Mouse (Mus musculus): ENCODE results near the gene Hist2h2ac. TPM values are rescaled to one million over a fixed set of nuclear protein-coding genes. Genes with fewer than 3 reads are reported as not detected.
A peak's percentile ranks its signal among the peaks of the same experiment; 100 is the strongest.
"Not testable (repeated sequence)": the region's sequence is repeated elsewhere in the genome, so short reads cannot be mapped to it uniquely, and the experiment has no call there.

Gene Hist2h2ac
- total and polyA plus RNA-seq, 2 experiments = 1.6 to 113 TPM

DNA sequence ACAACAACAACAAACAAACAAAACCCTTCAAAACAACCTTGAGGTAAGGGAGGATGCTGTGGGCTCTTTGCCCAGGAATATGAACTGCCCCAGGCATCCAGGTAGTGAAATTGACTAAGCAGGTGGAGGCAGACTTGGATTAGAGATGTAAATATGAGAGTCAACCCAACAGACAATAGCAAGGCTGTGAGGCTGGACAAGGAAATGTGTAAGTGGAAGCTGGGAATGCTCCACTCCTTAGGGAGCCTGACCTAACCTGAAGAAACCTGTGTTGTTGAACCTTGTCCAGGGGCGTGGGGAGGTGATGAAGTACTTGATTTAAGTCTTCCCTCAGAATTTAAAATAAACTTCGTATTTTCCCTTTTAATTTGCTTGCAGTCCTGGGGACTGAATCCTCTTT, 41.8 kb downstream of the Hist2h2ac start:
- no peak overlapping the region for H3K9ac ChIP-seq (ENCODE audit: low read depth, low read length)
- H3K36me3 ChIP-seq (ENCODE audit: control insufficient read depth, insufficient read depth, low read length) = peaks cover 21% of the 10 kb centered on the region
- no peak overlapping the region for H3K27ac ChIP-seq (replicated peaks; ENCODE audit: insufficient read depth, low read depth, low read length)
- H3K79me2 ChIP-seq (ENCODE audit: control insufficient read depth, insufficient read depth, low read length) = no peaks in the 10 kb centered on the region
- no peaks in the 10 kb centered on the region for H3K4me1 ChIP-seq (ENCODE audit: control insufficient read depth, insufficient read depth, low read length)
- no peaks in the 10 kb centered on the region for H3K27me3 ChIP-seq (ENCODE audit: control insufficient read depth, insufficient read depth, low read length)
- WGBS = 89% methylated on average over 2 of the region's 2 CpGs
- DNase-seq (ENCODE audit: extremely low read depth, low read depth, low spot score) = no peak
- no peak overlapping the region for H3K4me3 ChIP-seq (ENCODE audit: insufficient read depth, low read depth, low read length)
- TF ChIP-seq CTCF (IDR thresholded peaks at IDR 0.05; ENCODE audit: low read depth, low read length) (no peak), POLR2A (IDR thresholded peaks at IDR 0.05; ENCODE audit: extremely low read depth, insufficient read depth, low read length) (no peak)

DNA sequence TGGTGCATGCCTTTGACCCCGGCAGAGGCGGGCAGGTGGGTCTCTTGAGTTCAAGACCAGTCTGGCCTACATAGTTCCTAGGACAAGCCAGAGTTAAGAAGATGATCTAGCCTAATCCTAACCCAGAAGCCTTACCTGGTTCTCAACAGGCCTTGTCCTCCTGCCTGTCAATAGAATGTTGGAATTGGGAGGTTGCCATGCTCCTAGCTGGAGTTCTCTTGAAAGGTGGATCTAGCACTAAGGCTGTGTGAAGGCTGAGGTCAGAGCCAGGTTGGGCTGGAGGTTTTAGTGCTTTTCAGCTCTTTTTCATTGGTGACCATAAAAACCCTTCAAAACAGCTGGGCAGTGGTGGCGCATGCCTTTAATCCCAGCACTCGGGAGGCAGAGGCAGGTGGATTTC, 42.3 kb downstream of the Hist2h2ac start:
- DNase-seq (ENCODE audit: extremely low read depth, low read depth, low spot score) = no peak

DNA sequence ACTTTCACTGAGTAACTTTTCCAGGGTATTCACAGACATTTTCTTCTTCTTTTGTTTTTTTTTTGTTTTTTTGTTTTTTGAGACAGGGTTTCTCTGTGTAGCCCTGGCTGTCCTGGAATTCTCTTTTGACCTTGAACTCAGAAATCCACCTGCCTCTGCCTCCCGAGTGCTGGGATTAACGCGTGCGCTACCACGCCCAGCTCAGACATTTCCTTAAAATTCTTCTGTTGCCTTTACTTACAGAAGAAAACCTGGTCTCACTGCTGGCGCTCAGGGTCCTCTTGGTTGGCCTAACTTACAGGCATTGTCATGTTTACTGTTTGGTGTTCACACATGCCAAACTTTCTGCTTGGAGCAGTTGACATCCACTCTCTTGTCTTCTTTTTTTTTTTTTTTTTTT, 45.4 kb downstream of the Hist2h2ac start:
- Histone ChIP-seq H3K27ac (replicated peaks; ENCODE audit: insufficient read depth, low read depth, low read length) (no peak overlapping the region), H3K4me1 (ENCODE audit: control insufficient read depth, insufficient read depth, low read length) (peaks cover 10% of the 10 kb centered on the region), H3K79me2 (ENCODE audit: control insufficient read depth, insufficient read depth, low read length) (peaks cover 9% of the 10 kb centered on the region; the same call in 1 of the 2 replicates), H3K4me3 (ENCODE audit: insufficient read depth, low read depth, low read length) (no peak overlapping the region), H3K27me3 (ENCODE audit: control insufficient read depth, insufficient read depth, low read length) (no peaks in the 10 kb centered on the region), H3K36me3 (ENCODE audit: control insufficient read depth, insufficient read depth, low read length) (peaks cover 21% of the 10 kb centered on the region), H3K9ac (ENCODE audit: low read depth, low read length) (no peak overlapping the region)
- 92% methylated on average over 6 of the region's 6 CpGs for WGBS
- no peak for TF ChIP-seq POLR2A (IDR thresholded peaks at IDR 0.05; ENCODE audit: extremely low read depth, insufficient read depth, low read length)
- no peak for TF ChIP-seq CTCF (IDR thresholded peaks at IDR 0.05; ENCODE audit: low read depth, low read length)
- DNase-seq (ENCODE audit: extremely low read depth, low read depth, low spot score) = no peak

More for the DNA sequence above, 42.3 kb downstream of the Hist2h2ac start:
- Histone ChIP-seq H3K36me3 (ENCODE audit: control insufficient read depth, insufficient read depth, low read length) (peaks cover 21% of the 10 kb centered on the region), H3K27me3 (ENCODE audit: control insufficient read depth, insufficient read depth, low read length) (no peaks in the 10 kb centered on the region), H3K27ac (replicated peaks; ENCODE audit: insufficient read depth, low read depth, low read length) (no peak overlapping the region), H3K4me3 (ENCODE audit: insufficient read depth, low read depth, low read length) (no peak overlapping the region), H3K4me1 (ENCODE audit: control insufficient read depth, insufficient read depth, low read length) (no peaks in the 10 kb centered on the region), H3K79me2 (ENCODE audit: control insufficient read depth, insufficient read depth, low read length) (no peaks in the 10 kb centered on the region), H3K9ac (ENCODE audit: low read depth, low read length) (no peak overlapping the region)
- TF ChIP-seq CTCF (IDR thresholded peaks at IDR 0.05; ENCODE audit: low read depth, low read length) = no peak
- TF ChIP-seq POLR2A (IDR thresholded peaks at IDR 0.05; ENCODE audit: extremely low read depth, insufficient read depth, low read length) = no peak
- WGBS = 95% methylated on average over 4 of the region's 4 CpGs

DNA sequence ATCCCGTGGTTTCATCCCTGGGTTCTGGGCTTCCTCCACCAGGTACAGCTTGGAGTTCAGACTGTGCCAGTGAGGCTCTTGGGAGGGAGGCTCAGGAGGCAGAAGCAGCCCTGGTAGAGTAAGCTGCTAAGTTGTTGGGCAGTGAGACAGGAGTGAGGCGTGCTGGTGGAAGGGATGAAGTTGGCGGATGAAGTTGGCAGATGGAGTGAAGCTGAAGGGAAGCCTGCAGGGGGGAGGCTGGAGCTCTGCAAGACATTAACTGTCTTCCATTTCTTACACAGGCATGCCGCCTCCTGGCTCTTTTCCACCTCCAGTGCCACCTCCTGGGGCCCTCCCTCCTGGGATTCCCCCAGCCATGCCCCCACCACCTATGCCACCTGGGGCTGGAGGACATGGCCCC, 46.6 kb downstream of the Hist2h2ac start:
- H3K79me2 ChIP-seq (ENCODE audit: control insufficient read depth, insufficient read depth, low read length); H3K4me3 ChIP-seq (ENCODE audit: insufficient read depth, low read depth, low read length); DNase-seq (ENCODE audit: extremely low read depth, low read depth, low spot score); H3K27me3 ChIP-seq (ENCODE audit: control insufficient read depth, insufficient read depth, low read length); H3K9ac ChIP-seq (ENCODE audit: low read depth, low read length); H3K27ac ChIP-seq (replicated peaks; ENCODE audit: insufficient read depth, low read depth, low read length): not testable (repeated sequence)
- H3K4me1 ChIP-seq (ENCODE audit: control insufficient read depth, insufficient read depth, low read length) = peaks cover 10% of the 10 kb centered on the region
- peaks cover 21% of the 10 kb centered on the region for H3K36me3 ChIP-seq (ENCODE audit: control insufficient read depth, insufficient read depth, low read length)
- 74% methylated on average over 4 of the region's 4 CpGs for WGBS

DNA sequence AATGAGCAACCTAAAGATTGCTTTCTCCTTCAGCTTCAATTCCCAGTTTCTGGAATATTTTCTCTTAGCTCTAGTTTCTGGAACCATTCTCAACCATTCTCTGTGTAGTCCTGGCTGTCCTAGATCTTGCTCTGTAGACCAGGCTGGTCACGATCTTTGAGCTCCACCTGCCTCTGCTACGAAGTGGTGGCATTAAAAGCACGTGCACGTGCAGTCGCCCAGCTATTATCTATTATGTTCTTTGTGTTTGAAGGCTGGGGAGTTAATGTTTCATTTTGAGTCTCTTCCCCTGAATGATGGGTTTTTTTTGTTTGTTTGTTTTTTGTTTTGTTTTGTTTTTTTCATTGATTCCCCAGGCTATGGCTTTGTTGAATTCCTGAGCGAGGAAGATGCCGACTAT, 47.5 kb downstream of the Hist2h2ac start:
- H3K9ac ChIP-seq (ENCODE audit: low read depth, low read length) = peak overlapping the region; percentile 80
- TF ChIP-seq POLR2A (IDR thresholded peaks at IDR 0.05; ENCODE audit: extremely low read depth, insufficient read depth, low read length) (no peak), CTCF (IDR thresholded peaks at IDR 0.05; ENCODE audit: low read depth, low read length) (no peak)
- no peak overlapping the region for H3K27ac ChIP-seq (replicated peaks; ENCODE audit: insufficient read depth, low read depth, low read length)
- no peak for DNase-seq (ENCODE audit: extremely low read depth, low read depth, low spot score)
- no peaks in the 10 kb centered on the region for H3K27me3 ChIP-seq (ENCODE audit: control insufficient read depth, insufficient read depth, low read length)
- peaks cover 9% of the 10 kb centered on the region; the same call in 1 of the 2 replicates for H3K79me2 ChIP-seq (ENCODE audit: control insufficient read depth, insufficient read depth, low read length)
- H3K4me1 ChIP-seq (ENCODE audit: control insufficient read depth, insufficient read depth, low read length) = peaks cover 12% of the 10 kb centered on the region
- H3K4me3 ChIP-seq (ENCODE audit: insufficient read depth, low read depth, low read length) = peak overlapping the region; percentile 87
- H3K36me3 ChIP-seq (ENCODE audit: control insufficient read depth, insufficient read depth, low read length) = peaks cover 18% of the 10 kb centered on the region
- 34% methylated on average over 7 of the region's 7 CpGs for WGBS

DNA sequence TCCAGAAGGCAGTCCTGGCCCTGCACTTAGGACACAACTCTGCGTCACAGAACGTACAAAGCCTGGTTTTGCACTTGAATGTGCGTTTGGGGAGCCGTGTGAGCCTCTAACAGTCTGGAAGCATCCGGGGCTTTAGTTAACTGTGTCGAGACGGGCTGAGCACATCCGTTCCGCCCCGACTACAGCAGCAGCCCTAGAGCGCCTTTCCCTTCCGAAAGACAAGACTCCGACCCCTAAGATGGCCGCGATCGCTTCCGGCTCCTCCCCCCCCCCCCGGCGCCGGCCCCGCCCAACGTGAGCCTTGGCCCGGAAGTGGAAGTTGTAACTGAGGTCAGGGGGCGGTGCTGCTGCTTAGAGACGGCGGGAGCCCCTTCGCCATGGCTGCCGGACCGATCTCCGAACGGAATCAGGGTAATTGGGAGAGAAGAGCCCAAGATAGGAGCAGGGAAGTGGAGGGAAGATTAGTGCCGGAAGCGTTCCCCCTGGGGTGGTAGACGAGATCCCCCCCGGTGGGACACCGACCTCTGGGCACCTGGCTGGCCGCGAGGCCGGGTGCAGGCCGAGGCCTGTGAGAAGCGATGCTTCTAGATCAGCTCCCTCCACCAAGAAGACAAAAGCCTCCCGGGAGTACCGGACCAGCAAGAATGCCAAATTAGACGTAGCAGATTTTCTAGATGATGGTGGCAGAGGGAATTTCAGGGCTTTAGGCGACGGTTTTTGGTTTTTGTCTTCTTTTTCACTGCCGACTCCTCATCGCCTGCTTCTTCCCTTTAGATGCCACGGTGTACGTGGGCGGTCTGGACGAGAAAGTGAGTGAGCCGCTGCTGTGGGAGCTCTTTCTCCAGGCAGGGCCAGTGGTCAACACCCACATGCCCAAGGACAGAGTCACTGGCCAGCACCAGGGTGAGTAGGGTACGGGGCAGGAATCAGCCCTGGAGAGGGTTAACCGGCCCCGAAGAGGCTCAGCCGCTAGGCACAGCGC, 48.2 kb downstream of the Hist2h2ac start, which contains the start of gene Sf3b4:
Gene Sf3b4, plus strand, starts transcription at position 136 of the 982 bp plus-strand sequence.
- H3K79me2 ChIP-seq (ENCODE audit: control insufficient read depth, insufficient read depth, low read length) = peaks cover 9% of the 10 kb centered on the region; the same call in 1 of the 2 replicates
- TF ChIP-seq CTCF (IDR thresholded peaks at IDR 0.05; ENCODE audit: low read depth, low read length) = no peak
- peak; percentile 90 for TF ChIP-seq POLR2A (IDR thresholded peaks at IDR 0.05; ENCODE audit: extremely low read depth, insufficient read depth, low read length)
- H3K4me1 ChIP-seq (ENCODE audit: control insufficient read depth, insufficient read depth, low read length) = peaks cover 12% of the 10 kb centered on the region
- H3K27me3 ChIP-seq (ENCODE audit: control insufficient read depth, insufficient read depth, low read length) = no peaks in the 10 kb centered on the region
- peak within 1 kb of the TSS; percentile 87 for H3K4me3 ChIP-seq (ENCODE audit: insufficient read depth, low read depth, low read length)
- peaks cover 13% of the 10 kb centered on the region for H3K36me3 ChIP-seq (ENCODE audit: control insufficient read depth, insufficient read depth, low read length)
- WGBS = under 1% methylated on average over 58 of the region's 58 CpGs
- peak; percentile 74 for DNase-seq (ENCODE audit: extremely low read depth, low read depth, low spot score)
- H3K9ac ChIP-seq (ENCODE audit: low read depth, low read length) = peak within 1 kb of the TSS; percentile 92
- H3K27ac ChIP-seq (replicated peaks; ENCODE audit: insufficient read depth, low read depth, low read length) = peak within 1 kb of the TSS; percentile 98
